Mouse (Mus musculus) forebrain, embryonic 15.5 days (tissue): ENCODE measurements at regions not wholly inside any gene's neighbourhood (a gene's known extent, or its start where the extent isn't known, plus 50 kb on each side); places are given as distances from the start of the nearest gene placed in this dataset.
A peak's percentile ranks its signal among the peaks of the same experiment; 100 is the strongest.

Source experiments
- ATAC-seq: fragments of 200-750 bp; cut with Nextera tagmentation; replicated peaks from 2 replicates; pipeline ENCODE4 v1.8.0; 2017; ENCODE audit warnings: mild to moderate bottlenecking, moderate TSS enrichment, moderate library complexity
- H3K27ac ChIP-seq: fragments of 300-500 bp; sonication (generic); replicated peaks from 2 replicates; pipeline ENCODE4 v1.5.1; 2015; ENCODE audit warnings: mild to moderate bottlenecking, inconsistent platforms
- H3K27me3 ChIP-seq: fragments of 300-500 bp; sonication (generic); 2 replicates; pipeline ENCODE4 v1.6.1; 2015; ENCODE audit warnings: inconsistent platforms
- H3K36me3 ChIP-seq: fragments of 300-500 bp; sonication (generic); 2 replicates; pipeline ENCODE4 v1.6.1; 2015; ENCODE audit warnings: mild to moderate bottlenecking, inconsistent platforms
- H3K4me1 ChIP-seq: fragments of 300-500 bp; sonication (generic); 2 replicates; pipeline ENCODE4 v1.6.1; 2015; ENCODE audit warnings: inconsistent platforms
- H3K4me2 ChIP-seq: fragments of 300-500 bp; sonication (generic); replicated peaks from 2 replicates; pipeline ENCODE4 v1.6.1; 2015; ENCODE audit warnings: mild to moderate bottlenecking, inconsistent platforms
- H3K4me3 ChIP-seq: fragments of 300-500 bp; sonication (generic); 2 replicates; pipeline ENCODE4 v1.5.1; 2015; ENCODE audit warnings: mild to moderate bottlenecking, inconsistent platforms
- H3K9ac ChIP-seq: fragments of 300-500 bp; sonication (generic); replicated peaks from 2 replicates; pipeline ENCODE4 v1.6.1; 2015; ENCODE audit warnings: mild to moderate bottlenecking, inconsistent platforms
- H3K9me3 ChIP-seq: fragments of 300-500 bp; sonication (generic); 2 replicates; pipeline ENCODE4 v1.6.1; 2016; ENCODE audit warnings: inconsistent platforms
- WGBS: fragments of 180-500 bp; shearing (Covaris S2); methylation state at CpG from one replicate; pipeline ENCODE4 v1.1.7; 2015; ENCODE audit warnings: mixed read lengths; 5-methylcytosine and 5-hydroxymethylcytosine counted together

DNA sequence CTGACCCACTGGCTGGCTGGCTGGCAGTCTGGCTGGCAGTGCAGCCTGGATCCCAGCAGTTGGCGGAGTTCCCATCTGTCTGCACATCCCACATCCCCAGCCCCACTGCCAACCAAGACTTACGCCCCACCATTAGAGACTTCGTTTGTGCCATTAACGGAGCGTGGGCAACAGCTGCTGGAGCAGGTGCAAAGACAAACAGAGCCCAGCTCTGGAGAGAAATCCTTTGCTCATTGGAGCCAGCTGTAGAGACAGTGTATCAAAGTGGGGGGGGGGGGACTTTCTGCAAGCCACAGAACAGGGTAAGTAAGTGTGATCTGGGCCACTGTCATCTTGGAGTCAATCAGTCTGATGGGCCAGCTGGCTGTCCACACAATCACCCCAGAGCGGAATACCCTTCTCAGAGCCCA lies 52.3 kb downstream of the Rplp1 start:
- Histone ChIP-seq H3K36me3 (no peaks in the 10 kb centered on the region), H3K27me3 (no peaks in the 10 kb centered on the region), H3K4me2 (no peak overlapping the region), H3K4me3 (no peak overlapping the region), H3K9me3 (no peaks in the 10 kb centered on the region), H3K27ac (peak overlapping the region; percentile 74), H3K9ac (no peak overlapping the region), H3K4me1 (peaks cover 16% of the 10 kb centered on the region)
- ATAC-seq, result peak; percentile 88
- 28% methylated on average over 6 of the region's 6 CpGs for WGBS

DNA sequence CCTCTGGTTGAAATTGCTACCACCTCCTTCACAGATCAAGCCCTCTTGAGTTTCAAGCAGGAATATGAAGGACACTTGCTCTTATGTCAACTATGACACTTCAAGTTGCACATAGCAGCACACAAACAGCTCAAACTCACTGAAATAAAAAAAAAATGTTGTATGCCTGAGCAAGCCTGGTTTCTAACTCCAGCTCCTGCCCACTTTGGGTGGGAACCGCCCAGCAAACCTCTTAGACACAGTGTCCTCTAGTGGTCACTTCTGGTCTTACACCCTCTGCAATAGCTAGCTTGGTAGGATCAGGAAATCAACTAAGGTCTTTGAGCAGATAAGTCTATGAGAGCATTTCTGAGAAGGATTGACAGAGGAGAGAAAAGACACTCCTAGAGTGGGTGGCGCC lies 54.2 kb downstream of the Rplp1 start:
- H3K27me3 ChIP-seq, result no peaks in the 10 kb centered on the region
- H3K9ac ChIP-seq, result no peak overlapping the region
- H3K36me3 ChIP-seq, result no peaks in the 10 kb centered on the region
- H3K27ac ChIP-seq, result no peak overlapping the region
- H3K9me3 ChIP-seq, result no peaks in the 10 kb centered on the region
- WGBS, result 25% methylated on average over 2 of the region's 2 CpGs
- peaks cover 29% of the 10 kb centered on the region for H3K4me1 ChIP-seq
- H3K4me3 ChIP-seq, result no peak overlapping the region
- H3K4me2 ChIP-seq, result no peak overlapping the region
- no peak for ATAC-seq

DNA sequence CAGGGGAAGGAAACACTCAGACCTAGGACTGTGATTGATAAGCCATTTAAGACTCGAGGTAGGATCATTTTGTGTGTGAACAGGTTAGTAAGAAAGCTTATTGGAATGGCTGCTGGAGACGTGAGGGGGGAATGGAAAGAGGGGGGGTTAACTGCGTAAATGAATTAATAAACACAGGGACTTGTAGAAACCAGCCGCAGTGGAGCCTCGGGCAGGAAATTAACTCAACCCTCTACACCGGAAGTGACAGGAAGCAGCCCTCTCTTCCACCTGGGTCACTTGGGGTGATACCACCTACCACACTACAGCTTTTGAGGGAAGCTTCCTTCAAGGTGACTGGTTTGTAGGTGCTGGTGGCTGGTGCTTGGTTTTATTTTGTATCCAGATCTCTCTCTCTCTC lies 54.9 kb downstream of the Rplp1 start:
- Histone ChIP-seq H3K27me3 (no peaks in the 10 kb centered on the region), H3K27ac (no peak overlapping the region), H3K4me3 (no peak overlapping the region), H3K36me3 (no peaks in the 10 kb centered on the region), H3K9ac (no peak overlapping the region), H3K4me1 (peaks cover 33% of the 10 kb centered on the region), H3K9me3 (no peaks in the 10 kb centered on the region), H3K4me2 (no peak overlapping the region)
- ATAC-seq, result no peak
- 72% methylated on average over 6 of the region's 6 CpGs for WGBS

DNA sequence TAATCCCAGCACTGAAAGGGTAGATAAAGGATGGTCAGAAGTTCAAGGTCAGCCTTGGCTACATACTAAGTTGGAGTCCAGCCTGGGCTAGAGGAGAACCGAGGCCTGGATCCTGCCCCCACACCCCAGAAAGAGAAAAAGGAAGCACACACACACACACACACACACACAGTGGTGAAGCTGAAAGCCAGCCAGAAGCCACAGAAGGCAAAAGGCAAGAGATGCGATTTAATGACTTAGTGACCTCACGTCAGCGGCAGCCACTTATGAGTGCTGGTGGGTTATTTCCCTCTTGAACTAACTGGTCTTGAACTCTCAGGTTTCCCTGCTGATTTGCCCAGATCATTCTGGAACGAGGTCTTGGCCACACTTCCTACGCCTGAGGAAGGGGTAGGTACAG lies 56.5 kb downstream of the Rplp1 start:
- WGBS, result 92% methylated on average over 6 of the region's 6 CpGs
- no peaks in the 10 kb centered on the region for H3K27me3 ChIP-seq
- H3K4me3 ChIP-seq, result no peak overlapping the region
- no peak overlapping the region for H3K4me2 ChIP-seq
- no peaks in the 10 kb centered on the region for H3K9me3 ChIP-seq
- H3K36me3 ChIP-seq, result no peaks in the 10 kb centered on the region
- no peak overlapping the region for H3K9ac ChIP-seq
- H3K27ac ChIP-seq, result no peak overlapping the region
- peaks cover 36% of the 10 kb centered on the region for H3K4me1 ChIP-seq
- no peak for ATAC-seq

DNA sequence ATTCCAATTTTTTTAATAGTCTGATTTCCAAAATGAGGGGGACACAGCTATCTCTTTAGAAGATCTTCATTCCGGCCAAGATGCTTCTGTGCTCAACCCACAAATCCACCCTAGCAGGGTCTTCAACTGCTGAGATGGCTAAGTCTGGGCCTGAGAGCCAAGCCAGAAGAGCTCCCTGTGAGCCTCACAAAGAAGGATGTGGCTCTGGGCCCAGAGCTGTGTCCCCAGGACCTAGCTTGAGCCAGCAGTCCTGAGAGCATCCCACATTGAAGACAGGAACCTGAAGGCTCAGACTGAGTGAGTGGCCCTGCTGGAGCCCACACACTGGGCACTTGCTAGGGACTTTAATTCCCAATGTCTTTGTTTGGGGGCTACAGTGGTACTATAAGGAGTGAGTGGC lies 57.7 kb downstream of the Rplp1 start:
- Histone ChIP-seq H3K27ac (no peak overlapping the region), H3K9ac (no peak overlapping the region), H3K27me3 (no peaks in the 10 kb centered on the region), H3K4me3 (no peak overlapping the region), H3K4me1 (peaks cover 25% of the 10 kb centered on the region), H3K36me3 (no peaks in the 10 kb centered on the region), H3K9me3 (no peaks in the 10 kb centered on the region), H3K4me2 (no peak overlapping the region)
- ATAC-seq, result no peak
- 86% methylated on average over 1 of the region's 1 CpGs for WGBS

DNA sequence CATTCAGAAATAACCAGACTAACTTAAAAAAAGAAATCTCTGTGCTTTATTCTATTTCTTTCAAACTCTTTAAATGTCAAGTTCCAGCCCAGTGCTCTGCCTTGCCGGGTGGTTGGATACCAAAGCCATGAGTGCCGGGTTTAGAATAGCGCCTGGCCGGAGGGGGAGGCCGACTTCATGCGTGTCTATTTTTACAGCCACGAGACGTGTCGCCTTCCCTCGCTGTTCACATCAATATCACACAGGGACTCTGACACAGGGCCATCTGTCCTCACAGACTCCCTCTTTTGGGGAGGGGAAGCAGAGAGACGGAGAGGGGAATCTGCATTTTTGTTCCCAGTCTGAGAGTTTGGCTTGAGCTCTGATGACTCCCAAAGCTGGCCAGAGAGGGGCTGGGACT lies 58.7 kb downstream of the Rplp1 start:
- Histone ChIP-seq H3K27me3 (no peaks in the 10 kb centered on the region), H3K4me2 (no peak overlapping the region), H3K4me3 (no peak overlapping the region), H3K9me3 (no peaks in the 10 kb centered on the region), H3K9ac (no peak overlapping the region), H3K4me1 (peaks cover 23% of the 10 kb centered on the region), H3K27ac (no peak overlapping the region), H3K36me3 (no peaks in the 10 kb centered on the region)
- 46% methylated on average over 11 of the region's 11 CpGs for WGBS
- 0 out of 2 replicates have a peak, but pooled peaks have one; percentile 48 for ATAC-seq

DNA sequence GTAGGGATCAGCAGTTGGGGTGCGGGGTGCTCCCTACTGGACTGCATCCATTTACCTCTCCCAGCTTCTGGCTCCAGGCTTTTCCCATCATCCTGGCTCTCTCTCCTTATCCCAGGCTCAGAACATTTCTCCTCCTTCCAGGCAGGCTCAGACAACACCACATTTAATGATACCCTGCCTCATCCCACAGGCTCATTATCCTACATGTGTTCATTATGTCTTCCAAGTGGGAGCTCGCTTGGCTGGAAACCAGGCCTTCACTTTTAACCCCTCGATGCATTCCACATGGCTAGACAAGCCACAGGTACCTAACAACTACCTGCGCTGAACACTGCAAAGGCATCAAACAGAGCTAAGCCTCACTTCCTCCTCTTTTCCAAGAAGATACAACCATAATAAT lies 60.5 kb downstream of the Rplp1 start:
- H3K4me3 ChIP-seq, result no peak overlapping the region
- H3K9ac ChIP-seq, result no peak overlapping the region
- 56% methylated on average over 4 of the region's 4 CpGs for WGBS
- no peaks in the 10 kb centered on the region for H3K36me3 ChIP-seq
- peaks cover 23% of the 10 kb centered on the region for H3K4me1 ChIP-seq
- no peak overlapping the region for H3K27ac ChIP-seq
- H3K4me2 ChIP-seq, result no peak overlapping the region
- no peaks in the 10 kb centered on the region for H3K27me3 ChIP-seq
- ATAC-seq, result no peak
- H3K9me3 ChIP-seq, result no peaks in the 10 kb centered on the region

DNA sequence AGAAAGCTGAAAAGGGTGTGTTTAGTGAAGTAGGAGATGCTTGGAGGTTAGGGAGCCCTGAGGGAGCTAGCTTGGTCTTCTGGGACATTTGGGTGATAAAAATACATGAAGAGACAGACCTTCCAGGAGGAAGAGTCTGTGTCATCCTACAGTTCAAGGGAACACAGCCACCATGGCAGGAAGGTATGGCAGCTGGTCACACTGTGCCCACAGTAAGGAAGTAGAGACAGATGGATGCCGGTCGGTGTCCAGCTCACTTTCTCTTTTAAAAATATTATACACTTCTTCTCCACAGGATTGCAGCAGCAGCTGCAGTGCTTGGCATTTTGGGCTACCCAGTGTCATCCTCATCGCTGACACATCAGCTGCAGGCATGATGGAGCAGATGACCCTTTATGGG lies 63.0 kb downstream of the Rplp1 start:
- no peaks in the 10 kb centered on the region for H3K36me3 ChIP-seq
- H3K27ac ChIP-seq, result no peak overlapping the region
- no peak overlapping the region for H3K4me3 ChIP-seq
- ATAC-seq, result no peak
- H3K9me3 ChIP-seq, result no peaks in the 10 kb centered on the region
- WGBS, result 94% methylated on average over 3 of the region's 3 CpGs
- no peak overlapping the region for H3K9ac ChIP-seq
- peaks cover 21% of the 10 kb centered on the region for H3K4me1 ChIP-seq
- H3K27me3 ChIP-seq, result no peaks in the 10 kb centered on the region
- no peak overlapping the region for H3K4me2 ChIP-seq

DNA sequence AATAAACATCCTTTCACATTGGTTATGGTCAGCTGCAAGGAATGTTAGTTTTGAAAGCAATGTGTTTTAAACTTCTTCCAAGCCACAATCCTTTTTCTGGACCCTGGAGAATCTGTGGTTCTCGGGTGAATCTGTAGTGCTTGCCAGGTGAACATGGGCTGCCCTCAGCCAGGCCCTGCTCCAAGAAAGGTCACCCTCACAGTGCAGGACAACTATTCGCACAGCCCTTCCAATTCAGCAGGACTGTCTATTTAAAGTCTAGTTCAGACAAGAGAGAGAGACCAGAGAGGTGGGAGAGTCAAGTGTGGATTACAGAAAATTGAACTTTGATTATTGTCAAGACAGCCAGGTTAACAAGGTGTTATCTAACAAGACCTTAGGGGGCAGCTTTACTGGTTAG lies 65.9 kb downstream of the Rplp1 start:
- no peak overlapping the region for H3K4me3 ChIP-seq
- no peaks in the 10 kb centered on the region for H3K9me3 ChIP-seq
- 91% methylated on average over 2 of the region's 2 CpGs for WGBS
- H3K27me3 ChIP-seq, result no peaks in the 10 kb centered on the region
- no peak overlapping the region for H3K4me2 ChIP-seq
- no peak overlapping the region for H3K27ac ChIP-seq
- peaks cover 2% of the 10 kb centered on the region; the same call in 1 of the 2 replicates for H3K4me1 ChIP-seq
- no peaks in the 10 kb centered on the region for H3K36me3 ChIP-seq
- H3K9ac ChIP-seq, result no peak overlapping the region
- ATAC-seq, result no peak

DNA sequence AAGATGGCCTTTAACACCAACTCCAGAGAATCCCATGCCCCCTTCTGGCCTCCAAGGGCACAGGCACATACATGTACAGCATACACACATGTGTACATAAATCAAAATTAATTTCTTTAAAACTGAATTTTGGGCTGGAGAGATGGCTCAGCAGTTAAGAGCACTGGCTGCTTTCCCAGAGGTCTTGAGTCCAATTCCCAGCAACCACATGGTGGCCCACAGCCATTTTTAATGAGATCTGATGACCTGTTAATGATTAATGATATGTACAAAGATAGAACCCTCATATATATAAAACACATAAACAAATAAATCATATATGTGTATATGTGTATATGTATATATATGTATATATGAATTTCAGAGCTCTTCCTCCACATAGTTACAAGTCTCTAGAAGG lies 66.8 kb downstream of the Rplp1 start:
- H3K27me3 ChIP-seq, result no peaks in the 10 kb centered on the region
- no peaks in the 10 kb centered on the region for H3K9me3 ChIP-seq
- H3K4me3 ChIP-seq, result no peak overlapping the region
- H3K9ac ChIP-seq, result no peak overlapping the region
- H3K4me2 ChIP-seq, result no peak overlapping the region
- H3K27ac ChIP-seq, result no peak overlapping the region
- ATAC-seq, result no peak
- H3K36me3 ChIP-seq, result no peaks in the 10 kb centered on the region
- H3K4me1 ChIP-seq, result no peaks in the 10 kb centered on the region

DNA sequence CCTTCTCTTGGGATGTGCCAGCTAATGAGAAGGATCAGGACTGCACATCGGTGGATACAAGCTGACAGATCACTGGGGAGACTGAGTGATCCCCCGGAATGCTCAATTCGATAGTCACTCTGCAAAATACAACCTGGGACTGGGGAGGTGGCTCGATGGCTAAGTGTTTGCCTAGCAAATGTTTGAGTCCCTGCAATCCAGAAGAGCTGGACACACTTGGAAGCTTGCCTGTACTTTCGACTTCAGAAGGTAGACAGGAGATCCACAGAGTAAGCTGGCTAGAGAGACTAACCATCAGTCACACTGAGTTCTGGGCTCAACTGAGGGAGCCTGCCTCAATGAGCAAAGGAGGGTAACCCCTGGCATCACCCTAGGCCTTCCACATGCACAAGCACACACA lies 69.7 kb downstream of the Rplp1 start:
- WGBS, result 86% methylated on average over 5 of the region's 5 CpGs
- H3K27ac ChIP-seq, result no peak overlapping the region
- no peak for ATAC-seq

DNA sequence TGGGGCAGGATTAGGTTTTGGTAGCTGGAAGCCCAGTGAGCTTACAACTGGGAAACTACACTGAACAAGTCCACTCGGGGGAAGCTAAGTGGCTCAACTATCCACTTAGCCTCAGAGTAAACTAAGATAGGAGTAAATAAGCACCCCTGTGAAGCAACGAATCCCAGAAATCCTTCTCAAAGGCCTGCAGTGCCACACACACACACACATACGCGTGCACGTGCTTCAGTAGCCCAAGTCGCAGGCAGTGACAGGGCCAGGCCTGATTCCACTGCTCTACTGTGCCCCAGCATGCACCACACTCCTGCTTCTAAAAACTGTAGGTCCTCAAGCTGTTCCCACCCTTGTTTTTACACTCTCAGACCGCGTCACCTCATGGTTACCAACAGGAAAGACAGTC lies 70.2 kb downstream of the Rplp1 start:
- no peaks in the 10 kb centered on the region for H3K4me1 ChIP-seq
- no peak overlapping the region for H3K4me3 ChIP-seq
- no peaks in the 10 kb centered on the region for H3K9me3 ChIP-seq
- no peaks in the 10 kb centered on the region for H3K27me3 ChIP-seq
- no peak overlapping the region for H3K9ac ChIP-seq
- WGBS, result 60% methylated on average over 8 of the region's 8 CpGs
- no peaks in the 10 kb centered on the region for H3K36me3 ChIP-seq
- no peak overlapping the region for H3K4me2 ChIP-seq
- H3K27ac ChIP-seq, result no peak overlapping the region
- ATAC-seq, result no peak

More for the DNA sequence above, 69.7 kb downstream of the Rplp1 start:
- Histone ChIP-seq H3K9ac (no peak overlapping the region), H3K36me3 (no peaks in the 10 kb centered on the region), H3K4me1 (no peaks in the 10 kb centered on the region), H3K4me3 (no peak overlapping the region), H3K27me3 (no peaks in the 10 kb centered on the region), H3K4me2 (no peak overlapping the region), H3K9me3 (no peaks in the 10 kb centered on the region)

DNA sequence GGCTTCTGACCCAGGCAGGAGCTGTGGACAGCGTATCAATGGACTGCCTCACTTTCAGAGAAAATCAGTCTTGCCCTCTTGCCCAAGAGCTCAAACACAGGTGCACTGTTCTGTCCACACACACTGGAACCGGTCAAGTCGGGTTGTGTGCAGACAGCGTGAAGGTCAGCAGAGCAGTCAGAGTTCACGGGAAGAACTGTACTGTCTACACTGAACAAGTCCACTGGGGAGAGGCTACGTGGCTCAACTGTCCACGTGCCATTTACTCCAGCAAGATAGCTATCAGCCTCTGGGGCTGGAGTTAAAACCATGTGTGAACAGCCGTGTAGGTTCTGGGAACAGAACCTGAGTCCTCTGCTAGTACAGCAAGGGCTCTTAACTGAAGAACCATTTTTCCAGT lies 70.8 kb downstream of the Rplp1 start:
- Histone ChIP-seq H3K9ac (no peak overlapping the region), H3K4me1 (no peaks in the 10 kb centered on the region), H3K27me3 (no peaks in the 10 kb centered on the region), H3K4me2 (no peak overlapping the region), H3K36me3 (no peaks in the 10 kb centered on the region), H3K9me3 (no peaks in the 10 kb centered on the region), H3K4me3 (no peak overlapping the region), H3K27ac (no peak overlapping the region)
- whole genome bisulfite sequencing, result 89% methylated on average over 8 of the region's 8 CpGs
- ATAC-seq, result no peak
